Mouse (Mus musculus) T-helper 2 cell (primary cell): Measurements from ENCODE around the gene 4930516K23Rik.

Source experiments
- in situ Hi-C: fragments of 300-600 bp; cut with MboI, MseI; formaldehyde crosslinking; loops from one replicate; pipeline ENCODE4 v1.15.1; 2025; ENCODE audit warnings: high pct_unique_total_duplicates

The 4930516K23Rik gene

GRCm38 (mm10) chr7:104061345-104061744 is at the start of gene 4930516K23Rik:
4930516K23Rik (minus strand) TSS chr7:104061445.
- in situ Hi-C loops = no loop called here

GRCm38 (mm10) chr7:104104757-104104972 is 43.4 kb upstream of the 4930516K23Rik start, which contains the start of gene Olfr646:
Olfr646 (plus strand) TSS chr7:104104873.
- in situ Hi-C loops = no loop called here

- in situ Hi-C loops = no loop called here
These were observed 42.9 kb upstream of the 4930516K23Rik start for GRCm38 (mm10) chr7:104103913-104104756.

GRCm38 (mm10) chr7:104085365-104085764 is 24.1 kb upstream of the 4930516K23Rik start, which contains the start of gene Olfr645:
Olfr645 (minus strand) TSS chr7:104085465.
- in situ Hi-C loops = no loop called here

GRCm38 (mm10) chr7:104071769-104072168 is 10.5 kb upstream of the 4930516K23Rik start, which contains the start of gene Olfr644:
Olfr644 (minus strand) TSS chr7:104071869.
- in situ Hi-C loops = no loop called here

GRCm38 (mm10) chr7:104059215-104059614 is 2.0 kb downstream of the 4930516K23Rik start:
- in situ Hi-C loops = no loop called here

- in situ Hi-C loops = no loop called here
These were observed 8.7 kb downstream of the 4930516K23Rik start, which contains the start of gene Olfr642 for GRCm38 (mm10) chr7:104052566-104052965. Olfr642 (minus strand) TSS chr7:104052666.

GRCm38 (mm10) chr7:104050745-104051144 is 10.5 kb downstream of the 4930516K23Rik start:
- in situ Hi-C loops = no loop called here

- in situ Hi-C loops = no loop called here
These were observed 26.1 kb downstream of the 4930516K23Rik start, which contains the start of gene Olfr641 for GRCm38 (mm10) chr7:104035145-104035544. Olfr641 (plus strand) TSS chr7:104035445.

GRCm38 (mm10) chr7:104026978-104027377 is 34.3 kb downstream of the 4930516K23Rik start:
- in situ Hi-C loops = no loop called here

- in situ Hi-C loops = no loop called here
These were observed 35.8 kb downstream of the 4930516K23Rik start, which contains the start of gene Olfr640 for GRCm38 (mm10) chr7:104025473-104025872. Olfr640 (minus strand) TSS chr7:104025573.

GRCm38 (mm10) chr7:104021651-104022050 is 39.6 kb downstream of the 4930516K23Rik start:
- in situ Hi-C loops = no loop called here

GRCm38 (mm10) chr7:104018953-104019352 is 42.3 kb downstream of the 4930516K23Rik start:
- in situ Hi-C loops = no loop called here

- in situ Hi-C loops = no loop called here
These were observed 44.0 kb downstream of the 4930516K23Rik start, which contains the start of gene Olfr639 for GRCm38 (mm10) chr7:104017203-104017602. Olfr639 (minus strand) TSS chr7:104017303.
